Mouse (Mus musculus): ENCODE results near the gene Camk2d. TPM values are rescaled to one million over a fixed set of nuclear protein-coding genes. Genes with fewer than 3 reads are reported as not detected.

Camk2d gene
- polyA plus RNA-seq, 1 experiment from 2014 or later, result 109 TPM

- Histone ChIP-seq H3K4me2 (replicated peaks) (no peak overlapping the region), H3K27me3 (ENCODE audit: control insufficient read depth, insufficient read depth, low read length) (no peaks in the 10 kb centered on the region), H3K4me1 (replicated peaks; ENCODE audit: control insufficient read depth, insufficient read depth, low read length) (peaks cover 23% of the 10 kb centered on the region), H3K27ac (peak overlapping the region; percentile 44), H3K9me3 (ENCODE audit: control insufficient read depth, low read length) (no peaks in the 10 kb centered on the region), H3K36me3 (replicated peaks; ENCODE audit: control insufficient read depth, insufficient read depth) (no peaks in the 10 kb centered on the region), H3K4me3 (replicated peaks; ENCODE audit: low read length) (no peak overlapping the region), H3K9ac (no peak overlapping the region)
- WGBS, result over 99% methylated on average over 11 of the region's 11 CpGs
- no peak for DNase-seq (ENCODE audit: low spot score)
- 0 out of 2 replicates have a peak, but pooled peaks have one; percentile 50 for ATAC-seq (ENCODE audit: low FRiP score)
These were observed 70.9 kb downstream of the Camk2d start for GRCm38 (mm10) chr3:126667019-126667418.

- Histone ChIP-seq H3K4me3 (replicated peaks; ENCODE audit: low read length) (no peak overlapping the region), H3K4me2 (replicated peaks) (no peak overlapping the region), H3K27ac (peak overlapping the region; percentile 44; the same call in 1 of the 2 replicates), H3K27me3 (ENCODE audit: control insufficient read depth, insufficient read depth, low read length) (no peaks in the 10 kb centered on the region), H3K4me1 (replicated peaks; ENCODE audit: control insufficient read depth, insufficient read depth, low read length) (peaks cover 25% of the 10 kb centered on the region), H3K9ac (no peak overlapping the region), H3K9me3 (ENCODE audit: control insufficient read depth, low read length) (no peaks in the 10 kb centered on the region), H3K36me3 (replicated peaks; ENCODE audit: control insufficient read depth, insufficient read depth) (no peaks in the 10 kb centered on the region)
- WGBS, result 51% methylated on average over 7 of the region's 7 CpGs
- DNase-seq (ENCODE audit: low spot score), result peak; percentile 55
- ATAC-seq (ENCODE audit: low FRiP score), result peak; percentile 71
These were observed 71.3 kb downstream of the Camk2d start for GRCm38 (mm10) chr3:126667451-126667850.

GRCm38 (mm10) chr3:126668123-126668522, 72.0 kb downstream of the Camk2d start:
- Histone ChIP-seq H3K27ac (no peak overlapping the region), H3K9me3 (ENCODE audit: control insufficient read depth, low read length) (no peaks in the 10 kb centered on the region), H3K4me3 (replicated peaks; ENCODE audit: low read length) (no peak overlapping the region), H3K4me1 (replicated peaks; ENCODE audit: control insufficient read depth, insufficient read depth, low read length) (peaks cover 26% of the 10 kb centered on the region), H3K36me3 (replicated peaks; ENCODE audit: control insufficient read depth, insufficient read depth) (no peaks in the 10 kb centered on the region), H3K27me3 (ENCODE audit: control insufficient read depth, insufficient read depth, low read length) (no peaks in the 10 kb centered on the region), H3K4me2 (replicated peaks) (no peak overlapping the region), H3K9ac (no peak overlapping the region)
- peak; percentile 53 for DNase-seq (ENCODE audit: low spot score)
- 53% methylated on average over 3 of the region's 3 CpGs for WGBS
- ATAC-seq (ENCODE audit: low FRiP score), result peak; percentile 57; the same call in 1 of the 2 replicates

- H3K36me3 ChIP-seq (replicated peaks; ENCODE audit: control insufficient read depth, insufficient read depth), result no peaks in the 10 kb centered on the region
- H3K9ac ChIP-seq, result no peak overlapping the region
- no peak overlapping the region for H3K4me3 ChIP-seq (replicated peaks; ENCODE audit: low read length)
- H3K4me2 ChIP-seq (replicated peaks), result no peak overlapping the region
- H3K27me3 ChIP-seq (ENCODE audit: control insufficient read depth, insufficient read depth, low read length), result no peaks in the 10 kb centered on the region
- DNase-seq (ENCODE audit: low spot score) (no peak), ATAC-seq (ENCODE audit: low FRiP score) (0 out of 2 replicates have a peak, but pooled peaks have one; percentile 15)
- no peaks in the 10 kb centered on the region for H3K9me3 ChIP-seq (ENCODE audit: control insufficient read depth, low read length)
- 60% methylated on average over 10 of the region's 10 CpGs for WGBS
- H3K4me1 ChIP-seq (replicated peaks; ENCODE audit: control insufficient read depth, insufficient read depth, low read length), result peaks cover 26% of the 10 kb centered on the region
- no peak overlapping the region for H3K27ac ChIP-seq
These were observed 72.6 kb downstream of the Camk2d start for GRCm38 (mm10) chr3:126668692-126669091.

DNA sequence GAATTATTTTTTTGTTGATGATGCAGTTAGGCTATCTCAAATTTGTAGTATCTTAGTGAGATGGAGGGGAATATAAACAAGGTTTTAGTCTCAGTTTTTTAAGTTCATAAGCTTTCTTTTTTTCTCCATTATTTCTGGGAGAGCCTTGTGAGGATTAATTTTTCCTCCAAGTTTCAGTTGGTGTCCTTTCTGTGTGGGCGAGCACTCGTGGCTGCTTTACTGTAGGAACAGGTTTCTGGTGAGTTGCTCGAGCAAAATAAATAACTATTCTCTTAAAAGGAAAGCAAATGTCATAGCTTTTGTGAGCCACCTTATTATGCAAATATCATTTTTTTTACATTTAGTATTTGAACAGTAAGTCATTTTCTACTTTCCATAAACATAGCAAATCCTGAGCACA, 74.3 kb downstream of the Camk2d start:
- DNase-seq (ENCODE audit: low spot score), result no peak
- no peaks in the 10 kb centered on the region for H3K36me3 ChIP-seq (replicated peaks; ENCODE audit: control insufficient read depth, insufficient read depth)
- H3K27me3 ChIP-seq (ENCODE audit: control insufficient read depth, insufficient read depth, low read length), result no peaks in the 10 kb centered on the region
- H3K9me3 ChIP-seq (ENCODE audit: control insufficient read depth, low read length), result no peaks in the 10 kb centered on the region
- no peak for ATAC-seq (ENCODE audit: low FRiP score)
- H3K4me2 ChIP-seq (replicated peaks), result no peak overlapping the region
- H3K27ac ChIP-seq, result no peak overlapping the region
- no peak overlapping the region for H3K9ac ChIP-seq
- peaks cover 26% of the 10 kb centered on the region for H3K4me1 ChIP-seq (replicated peaks; ENCODE audit: control insufficient read depth, insufficient read depth, low read length)
- no peak overlapping the region for H3K4me3 ChIP-seq (replicated peaks; ENCODE audit: low read length)
- 82% methylated on average over 3 of the region's 3 CpGs for WGBS

- peaks cover 26% of the 10 kb centered on the region for H3K4me1 ChIP-seq (replicated peaks; ENCODE audit: control insufficient read depth, insufficient read depth, low read length)
- no peak overlapping the region for H3K4me3 ChIP-seq (replicated peaks; ENCODE audit: low read length)
- no peaks in the 10 kb centered on the region for H3K27me3 ChIP-seq (ENCODE audit: control insufficient read depth, insufficient read depth, low read length)
- H3K36me3 ChIP-seq (replicated peaks; ENCODE audit: control insufficient read depth, insufficient read depth), result no peaks in the 10 kb centered on the region
- H3K9ac ChIP-seq, result no peak overlapping the region
- no peak for ATAC-seq (ENCODE audit: low FRiP score)
- WGBS, result 45% methylated on average over 6 of the region's 6 CpGs
- H3K27ac ChIP-seq, result no peak overlapping the region
- H3K9me3 ChIP-seq (ENCODE audit: control insufficient read depth, low read length), result no peaks in the 10 kb centered on the region
- H3K4me2 ChIP-seq (replicated peaks), result no peak overlapping the region
- DNase-seq (ENCODE audit: low spot score), result no peak
These were observed 75.2 kb downstream of the Camk2d start for GRCm38 (mm10) chr3:126671292-126671691.

GRCm38 (mm10) chr3:126681051-126681450, 84.9 kb downstream of the Camk2d start:
- DNase-seq (ENCODE audit: low spot score), result no peak
- 87% methylated on average over 5 of the region's 5 CpGs for whole genome bisulfite sequencing
- no peak for ATAC-seq (ENCODE audit: low FRiP score)

DNA sequence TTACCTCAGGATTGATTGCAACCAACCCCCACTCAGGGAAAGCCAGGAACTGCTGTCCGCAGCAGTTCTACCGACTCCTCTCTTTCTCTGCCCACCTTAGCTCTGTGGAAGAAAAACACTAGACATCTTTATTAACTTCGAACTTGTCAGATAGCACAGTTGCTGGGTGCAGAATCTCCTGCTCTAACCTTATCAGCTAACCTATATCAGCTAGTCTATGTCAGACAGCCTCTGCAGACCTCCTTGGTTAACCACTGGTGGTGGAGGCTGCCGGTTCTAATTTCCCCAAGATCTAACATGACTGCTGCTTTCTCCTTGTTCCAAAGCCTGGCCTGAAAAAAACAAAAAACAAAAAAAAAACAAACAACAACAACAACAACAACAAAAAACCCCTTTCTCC, 85.9 kb downstream of the Camk2d start:
- Histone ChIP-seq H3K36me3 (replicated peaks; ENCODE audit: control insufficient read depth, insufficient read depth) (no peaks in the 10 kb centered on the region), H3K9ac (no peak overlapping the region), H3K27me3 (ENCODE audit: control insufficient read depth, insufficient read depth, low read length) (no peaks in the 10 kb centered on the region), H3K4me1 (replicated peaks; ENCODE audit: control insufficient read depth, insufficient read depth, low read length) (no peaks in the 10 kb centered on the region), H3K4me3 (replicated peaks; ENCODE audit: low read length) (no peak overlapping the region), H3K27ac (no peak overlapping the region), H3K9me3 (ENCODE audit: control insufficient read depth, low read length) (no peaks in the 10 kb centered on the region), H3K4me2 (replicated peaks) (no peak overlapping the region)
- no peak for ATAC-seq (ENCODE audit: low FRiP score)
- WGBS, result 90% methylated on average over 4 of the region's 4 CpGs
- DNase-seq (ENCODE audit: low spot score), result no peak

More at GRCm38 (mm10) chr3:126681051-126681450, 84.9 kb downstream of the Camk2d start:
- Histone ChIP-seq H3K4me3 (replicated peaks; ENCODE audit: low read length) (no peak overlapping the region), H3K36me3 (replicated peaks; ENCODE audit: control insufficient read depth, insufficient read depth) (no peaks in the 10 kb centered on the region), H3K4me1 (replicated peaks; ENCODE audit: control insufficient read depth, insufficient read depth, low read length) (no peaks in the 10 kb centered on the region), H3K27me3 (ENCODE audit: control insufficient read depth, insufficient read depth, low read length) (no peaks in the 10 kb centered on the region), H3K4me2 (replicated peaks) (no peak overlapping the region), H3K27ac (no peak overlapping the region), H3K9ac (no peak overlapping the region), H3K9me3 (ENCODE audit: control insufficient read depth, low read length) (no peaks in the 10 kb centered on the region)

DNA sequence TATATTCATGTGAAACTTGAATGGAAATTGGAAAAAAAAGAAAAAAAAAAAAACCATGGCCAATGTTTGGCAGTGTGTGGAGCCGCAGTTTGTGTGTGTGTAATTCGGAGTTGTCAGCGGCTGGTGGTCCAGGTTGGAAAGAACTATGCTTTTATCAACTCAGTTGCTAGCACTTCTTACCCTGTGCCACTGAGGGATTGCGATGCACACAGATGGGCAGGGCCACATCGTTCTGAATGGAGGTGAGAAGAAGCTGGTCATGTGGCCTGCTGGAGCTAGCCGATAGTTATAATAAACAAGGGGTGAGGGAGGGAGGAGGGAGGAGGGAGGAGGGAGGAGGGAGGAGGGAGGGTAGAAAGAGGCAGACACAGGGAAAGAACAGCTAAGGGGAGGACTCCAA, 89.3 kb downstream of the Camk2d start:
- no peak for ATAC-seq (ENCODE audit: low FRiP score)
- 63% methylated on average over 6 of the region's 6 CpGs for WGBS
- Histone ChIP-seq H3K9ac (no peak overlapping the region), H3K27ac (no peak overlapping the region), H3K9me3 (ENCODE audit: control insufficient read depth, low read length) (no peaks in the 10 kb centered on the region), H3K36me3 (replicated peaks; ENCODE audit: control insufficient read depth, insufficient read depth) (no peaks in the 10 kb centered on the region), H3K27me3 (ENCODE audit: control insufficient read depth, insufficient read depth, low read length) (no peaks in the 10 kb centered on the region), H3K4me1 (replicated peaks; ENCODE audit: control insufficient read depth, insufficient read depth, low read length) (no peaks in the 10 kb centered on the region), H3K4me3 (replicated peaks; ENCODE audit: low read length) (no peak overlapping the region), H3K4me2 (replicated peaks) (no peak overlapping the region)
- no peak for DNase-seq (ENCODE audit: low spot score)

DNA sequence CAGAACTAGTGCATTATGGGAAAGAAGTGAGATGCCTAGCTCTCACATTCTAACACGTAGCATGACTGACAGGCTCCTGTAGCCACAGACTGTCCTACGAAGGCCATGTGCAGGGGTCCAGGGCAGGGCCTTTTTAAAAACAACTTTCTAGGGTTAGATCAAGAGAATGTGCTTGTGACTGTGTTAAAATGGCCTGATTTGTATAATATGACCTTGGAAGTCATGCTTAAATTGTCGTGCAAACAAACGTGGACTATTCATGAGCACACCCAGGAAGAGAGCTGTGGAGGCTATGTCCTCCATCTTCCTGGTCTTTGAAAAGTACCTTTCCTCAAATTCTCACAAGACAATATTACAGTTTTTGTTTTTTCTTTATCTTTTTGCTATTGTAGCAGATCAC, 91.0 kb downstream of the Camk2d start:
- Histone ChIP-seq H3K4me1 (replicated peaks; ENCODE audit: control insufficient read depth, insufficient read depth, low read length) (no peaks in the 10 kb centered on the region), H3K36me3 (replicated peaks; ENCODE audit: control insufficient read depth, insufficient read depth) (no peaks in the 10 kb centered on the region), H3K27ac (no peak overlapping the region), H3K4me2 (replicated peaks) (no peak overlapping the region), H3K4me3 (replicated peaks; ENCODE audit: low read length) (no peak overlapping the region), H3K27me3 (ENCODE audit: control insufficient read depth, insufficient read depth, low read length) (no peaks in the 10 kb centered on the region), H3K9ac (no peak overlapping the region), H3K9me3 (ENCODE audit: control insufficient read depth, low read length) (no peaks in the 10 kb centered on the region)
- DNase-seq (ENCODE audit: low spot score) (no peak), ATAC-seq (ENCODE audit: low FRiP score) (no peak)
- 68% methylated on average over 4 of the region's 4 CpGs for WGBS
